Mouse (Mus musculus) T-cell, adult 66 days (primary cell): ENCODE data around the gene Styxl1. TPM values are rescaled to one million over a fixed set of nuclear protein-coding genes. Genes with fewer than 3 reads are reported as not detected.

Experiments
- total RNA-seq, 2 experiments: library from RNA; stranded (reverse); gene quantifications; 3 replicates in 1 of 2; 4 replicates in 1 of 2; pipeline ENCODE4 v1.2.4; 2023

The Styxl1 gene
- under 1 TPM in 1 of 2 experiments, not detected in 1; 0.58 TPM for total RNA-seq

GRCm38 (mm10) chr5:135777796-135778470 lies at the start of gene Styxl1:
Gene Styxl1 (minus strand): TSS chr5:135778385.

GRCm38 (mm10) chr5:135806555-135807262 lies 28.5 kb upstream of the Styxl1 start, which contains the start of gene Srrm3:
Gene Srrm3 (plus strand): TSS chr5:135806890.

GRCm38 (mm10) chr5:135778471-135779445 lies 573 bp upstream of the Styxl1 start, which contains the start of gene Mdh2:
Gene Mdh2 (plus strand): TSS chr5:135778480.

GRCm38 (mm10) chr5:135743741-135744609 lies 34.2 kb downstream of the Styxl1 start, which contains the start of gene Tmem120a:
Gene Tmem120a (minus strand): TSS chr5:135744448.

Other genes with a start within 250 kb of the Styxl1 start
- gene Hip1, start 233.3 kb downstream of the Styxl1 start, total RNA-seq: 1 to 10 TPM; 4.8 to 8.6 TPM
- gene Ccl26, start 214.8 kb downstream of the Styxl1 start, total RNA-seq: not detected
- under 1 TPM in 1 of 2 experiments, not detected in 1; 0.58 TPM for gene Ccl24, start 205.3 kb downstream of the Styxl1 start, total RNA-seq
- 10 to 100 TPM; 26.3 to 29.5 TPM for gene Rhbdd2, start 145.8 kb downstream of the Styxl1 start, total RNA-seq
- gene Por, start 108.4 kb downstream of the Styxl1 start, total RNA-seq: 10 to 100 TPM; 56.4 to 62.2 TPM
- 10 to 100 TPM; 17.4 to 19.7 TPM for gene Tmem120a, start 33.9 kb downstream of the Styxl1 start, total RNA-seq
- 100 to 1,000 TPM; 185 to 193 TPM for gene Mdh2, start 95 bp upstream of the Styxl1 start, total RNA-seq
- gene Srrm3, start 28.5 kb upstream of the Styxl1 start, total RNA-seq: not detected
- gene Hspb1, start 109.5 kb upstream of the Styxl1 start, total RNA-seq: not detected
- gene Ywhag, start 156.2 kb upstream of the Styxl1 start, total RNA-seq: 10 to 100 TPM; 62.2 to 73.1 TPM
- gene Ssc4d, start 196.1 kb upstream of the Styxl1 start, total RNA-seq: 1 to 10 TPM in 1 of 2 experiments, not detected in 1; 1.7 TPM
- not detected for gene Zp3, start 201.7 kb upstream of the Styxl1 start, total RNA-seq
- 10 to 100 TPM; 36.8 to 38.0 TPM for gene Dtx2, start 216.4 kb upstream of the Styxl1 start, total RNA-seq